Mouse (Mus musculus): ENCODE measurements around the gene Lactb.

Gene Lactb

DNA sequence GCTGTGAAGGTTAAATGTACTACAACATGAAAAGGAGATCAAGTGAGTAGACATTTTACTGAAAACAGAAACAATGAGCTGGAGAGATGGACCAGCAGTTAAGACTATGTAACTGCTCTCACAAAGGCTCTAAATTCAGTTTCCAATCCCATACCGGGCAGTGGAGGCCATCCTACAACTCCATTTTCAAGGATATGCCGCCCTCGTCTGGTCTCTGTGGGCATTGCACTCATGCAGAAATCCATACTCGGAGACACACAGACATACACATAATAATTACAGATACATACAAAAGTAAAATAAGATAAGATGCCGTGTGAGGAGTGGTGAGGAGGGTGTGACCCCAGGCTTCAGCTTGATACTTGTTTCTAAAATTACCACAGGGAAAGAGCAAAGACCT lies 5.2 kb upstream of the Lactb start:
- DNase-seq (ENCODE audit: low spot score in 2 of 2), result peak; percentile 91

DNA sequence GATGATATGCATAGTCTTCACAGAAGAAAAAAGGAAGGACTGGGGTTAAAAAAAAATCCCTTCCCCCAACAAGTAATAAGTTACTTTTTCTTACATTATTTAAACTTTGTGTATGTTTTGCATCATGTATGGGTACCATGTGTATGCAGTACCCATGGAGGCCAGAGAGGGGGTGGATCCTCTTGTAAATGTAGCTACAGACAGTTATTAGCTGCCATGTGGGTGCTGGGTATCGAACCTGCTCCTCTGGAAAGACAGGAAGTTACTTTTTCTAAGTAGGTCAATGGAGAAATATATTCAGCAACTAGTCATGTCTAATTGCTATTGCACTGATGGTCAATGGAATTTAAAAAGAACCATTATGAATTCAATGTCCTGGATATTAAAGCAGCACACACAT lies 3.2 kb upstream of the Lactb start:
- no peak for DNase-seq (ENCODE audit: low spot score in 2 of 2)

DNA sequence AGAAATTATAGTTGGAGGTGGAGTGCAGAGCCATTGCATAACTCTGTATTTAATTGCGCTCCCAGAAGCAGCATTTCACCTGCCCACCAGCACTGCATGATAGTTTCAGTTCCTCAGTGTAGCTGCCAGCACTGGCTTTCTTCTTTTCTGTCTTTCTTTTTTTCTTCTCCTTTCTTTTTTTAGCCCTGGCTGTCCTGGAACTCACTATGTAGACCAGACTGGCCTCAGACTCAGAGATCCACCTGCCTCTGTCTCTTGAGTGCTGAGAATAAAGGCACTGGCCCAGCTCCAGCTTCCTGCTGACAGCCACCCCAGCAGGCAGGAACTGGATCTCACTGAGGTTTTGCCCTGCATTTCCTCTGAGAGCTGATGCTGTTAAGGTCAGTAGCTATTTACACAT lies 2.7 kb upstream of the Lactb start:
- DNase-seq (ENCODE audit: low spot score in 2 of 2), result no peak

DNA sequence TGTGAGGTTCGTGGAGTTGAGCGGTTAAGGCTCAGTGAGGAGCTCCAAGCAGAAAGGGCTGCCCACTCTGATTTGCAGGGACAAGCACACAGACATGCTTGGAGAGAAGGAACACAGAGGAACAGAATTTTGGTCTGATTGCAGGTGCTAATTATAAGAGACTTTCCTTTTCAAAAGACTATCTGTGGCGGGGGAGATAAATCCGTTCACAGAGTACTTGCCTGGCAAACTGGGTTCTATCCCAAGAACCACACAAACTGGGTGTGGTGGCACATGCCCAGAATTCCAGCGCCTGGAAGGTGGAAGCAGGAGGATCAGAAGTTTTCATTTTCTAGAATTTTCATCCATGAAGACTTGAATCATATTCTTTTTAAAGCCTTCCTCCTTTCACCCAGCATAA lies 1.8 kb upstream of the Lactb start:
- no peak for DNase-seq (ENCODE audit: low spot score in 2 of 2)

DNA sequence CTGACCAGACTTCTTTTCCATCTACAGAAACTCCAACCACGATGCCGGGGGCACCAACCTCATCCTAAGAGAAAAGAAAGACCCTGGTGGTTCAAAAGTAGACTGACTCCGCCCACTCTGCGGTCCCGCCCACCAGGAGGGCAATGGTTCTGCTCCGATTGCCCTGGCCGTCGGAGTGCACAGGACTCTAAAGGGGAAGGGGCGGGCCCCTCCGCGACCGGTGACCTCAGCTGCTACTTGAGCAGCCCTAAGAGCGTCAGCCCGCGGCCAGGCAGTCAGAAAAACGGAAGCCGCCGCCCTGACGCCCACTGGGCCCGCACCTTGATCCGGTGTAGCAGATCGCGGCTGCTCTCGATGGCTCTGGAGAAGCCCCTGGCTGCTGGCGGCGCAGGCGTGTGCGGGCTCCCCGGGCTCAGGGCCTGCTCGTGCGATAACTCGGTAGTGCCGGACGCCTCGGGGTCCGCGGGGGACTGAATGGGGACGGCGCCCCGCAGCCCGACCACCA lies 511 bp downstream of the Lactb start:
- peak; percentile 76 to 90 for DNase-seq (ENCODE audit: low spot score in 2 of 2)

DNA sequence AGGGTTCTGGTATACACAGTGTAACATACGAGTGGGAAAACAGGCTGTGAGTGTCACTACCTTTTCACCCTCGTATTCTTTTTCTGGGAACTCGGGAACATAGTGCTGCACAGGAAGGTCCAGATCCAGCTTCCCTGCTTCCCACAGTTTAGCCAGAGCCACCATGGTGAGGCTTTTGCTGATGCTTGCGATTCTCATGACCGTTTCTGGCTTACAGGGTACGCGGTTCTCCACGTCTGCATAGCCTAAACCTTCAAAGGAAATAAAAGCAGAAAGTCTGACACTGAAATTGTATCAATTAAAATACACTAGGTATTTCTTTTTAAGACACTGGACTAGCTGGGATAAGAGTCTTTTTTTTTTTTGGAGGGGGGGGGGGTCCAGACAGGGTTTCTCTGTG lies 4.2 kb downstream of the Lactb start:
- peak in 1 of 2 experiments; percentile 6 for DNase-seq (ENCODE audit: low spot score in 2 of 2)

DNA sequence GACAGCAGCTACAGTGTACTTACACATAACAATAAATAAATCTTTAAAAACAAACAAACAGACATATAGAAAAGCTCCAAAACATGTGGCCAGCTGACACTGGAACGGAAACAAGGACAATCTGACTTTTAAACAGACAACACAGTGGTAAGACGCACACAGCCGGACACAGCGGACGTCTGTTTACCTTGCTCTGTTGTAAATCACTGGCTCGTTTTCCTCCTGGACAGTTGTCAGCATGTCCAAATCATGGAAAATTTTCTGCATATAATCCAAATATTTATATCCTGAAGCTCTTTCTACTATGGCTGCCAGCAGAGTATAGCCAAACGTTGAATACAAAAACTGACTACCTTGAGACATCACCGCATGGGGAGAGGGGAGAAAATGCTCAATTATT lies 7.8 kb downstream of the Lactb start:
- no peak for DNase-seq (ENCODE audit: low spot score in 2 of 2)

DNA sequence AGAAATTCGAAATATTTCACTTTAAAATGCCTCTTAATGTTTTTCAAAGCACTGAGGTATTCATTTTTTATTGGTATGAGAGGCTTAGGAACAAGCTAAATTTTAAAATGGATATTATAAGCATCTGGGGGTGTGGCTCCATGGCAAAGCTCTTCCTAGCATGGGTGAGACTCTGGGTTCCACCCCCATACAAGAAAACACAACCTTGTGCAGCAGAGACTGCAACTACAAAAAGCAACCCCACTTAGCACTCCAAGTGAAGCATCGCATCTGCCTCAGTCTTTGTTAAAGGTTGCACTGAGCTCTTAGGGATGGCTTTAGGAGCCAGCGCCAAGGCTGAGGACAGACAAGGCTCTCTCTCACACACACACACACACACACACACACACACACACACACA lies 13.8 kb downstream of the Lactb start:
- DNase-seq (ENCODE audit: low spot score in 2 of 2), result no peak

DNA sequence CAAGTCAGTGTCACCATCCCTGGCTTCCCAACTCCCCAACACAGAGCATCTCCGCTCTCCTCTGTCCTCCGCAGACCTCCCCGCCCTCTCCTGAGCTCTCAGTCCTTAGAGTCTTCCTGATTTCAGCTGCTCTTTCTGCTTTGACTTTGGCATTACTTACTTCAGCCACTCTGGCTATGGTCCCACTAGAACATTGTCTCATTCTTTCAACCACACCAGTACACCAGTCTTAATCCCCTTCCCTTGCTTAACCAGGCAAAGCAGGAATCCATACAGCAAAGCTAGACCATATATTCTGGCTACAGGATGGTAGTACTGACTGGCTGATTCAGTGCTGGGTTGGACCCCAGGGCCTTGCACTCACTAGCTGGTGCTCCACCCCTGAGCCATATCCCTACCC lies 17.8 kb downstream of the Lactb start:
- no peak for DNase-seq (ENCODE audit: low spot score in 2 of 2)

DNA sequence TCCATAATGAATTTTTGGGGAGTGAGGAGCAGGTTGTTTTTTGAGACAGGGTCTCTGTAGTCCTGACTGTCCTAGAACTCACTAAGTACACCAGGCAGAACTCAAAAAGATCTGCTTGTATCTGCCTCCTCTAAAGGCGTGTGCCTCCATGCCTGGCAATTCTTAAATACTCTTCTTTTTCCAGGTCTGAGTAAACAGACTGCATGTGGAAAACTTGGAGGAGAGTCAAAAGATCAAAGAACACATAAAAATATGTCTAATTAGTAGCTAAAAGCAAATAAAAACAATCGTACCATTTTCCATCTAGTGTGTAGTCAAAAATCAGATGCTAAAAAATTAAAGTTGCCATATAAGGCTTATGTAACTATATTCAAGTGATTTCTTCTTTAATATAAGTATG lies 22.4 kb downstream of the Lactb start:
- DNase-seq (ENCODE audit: low spot score in 2 of 2), result no peak

DNA sequence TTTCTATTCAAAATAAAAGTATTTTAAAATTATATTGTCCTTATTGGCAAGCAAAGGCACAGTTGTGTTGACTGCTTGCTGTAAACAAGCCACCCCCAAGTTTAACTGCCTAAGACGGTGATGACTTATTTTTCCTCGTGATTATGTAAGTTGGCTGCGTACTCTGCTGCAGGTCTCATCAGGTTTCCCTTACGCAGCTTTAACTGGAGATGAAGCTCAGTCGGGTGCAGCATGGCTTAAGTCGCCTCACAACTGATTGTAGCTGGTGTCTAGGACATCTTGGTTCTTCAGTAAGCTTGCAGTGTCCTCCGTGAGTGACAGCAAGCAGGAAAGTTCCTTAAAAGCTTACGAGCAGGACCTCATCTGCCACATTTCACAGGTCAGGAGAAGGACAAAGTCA lies 23.0 kb downstream of the Lactb start:
- DNase-seq (ENCODE audit: low spot score in 2 of 2), result no peak

DNA sequence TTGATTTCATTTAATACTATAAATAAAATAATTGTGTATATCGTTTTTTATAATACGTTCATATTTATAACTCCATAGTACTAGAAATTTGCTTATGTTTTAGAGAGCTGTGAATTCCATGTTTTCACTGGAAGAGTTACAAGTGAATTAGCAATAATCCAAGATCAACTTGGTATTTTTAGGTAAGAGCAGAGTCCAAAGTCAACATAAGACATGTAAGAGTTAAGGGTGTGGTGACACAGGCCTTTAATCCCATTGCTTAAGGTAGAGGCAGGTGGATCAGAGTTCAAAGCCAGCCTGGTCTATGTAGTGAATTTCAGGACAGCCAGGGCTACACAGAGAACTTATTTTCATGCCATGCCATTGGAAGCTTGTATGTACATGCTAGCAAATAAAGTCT lies 26.7 kb downstream of the Lactb start:
- DNase-seq (ENCODE audit: low spot score in 2 of 2), result no peak

DNA sequence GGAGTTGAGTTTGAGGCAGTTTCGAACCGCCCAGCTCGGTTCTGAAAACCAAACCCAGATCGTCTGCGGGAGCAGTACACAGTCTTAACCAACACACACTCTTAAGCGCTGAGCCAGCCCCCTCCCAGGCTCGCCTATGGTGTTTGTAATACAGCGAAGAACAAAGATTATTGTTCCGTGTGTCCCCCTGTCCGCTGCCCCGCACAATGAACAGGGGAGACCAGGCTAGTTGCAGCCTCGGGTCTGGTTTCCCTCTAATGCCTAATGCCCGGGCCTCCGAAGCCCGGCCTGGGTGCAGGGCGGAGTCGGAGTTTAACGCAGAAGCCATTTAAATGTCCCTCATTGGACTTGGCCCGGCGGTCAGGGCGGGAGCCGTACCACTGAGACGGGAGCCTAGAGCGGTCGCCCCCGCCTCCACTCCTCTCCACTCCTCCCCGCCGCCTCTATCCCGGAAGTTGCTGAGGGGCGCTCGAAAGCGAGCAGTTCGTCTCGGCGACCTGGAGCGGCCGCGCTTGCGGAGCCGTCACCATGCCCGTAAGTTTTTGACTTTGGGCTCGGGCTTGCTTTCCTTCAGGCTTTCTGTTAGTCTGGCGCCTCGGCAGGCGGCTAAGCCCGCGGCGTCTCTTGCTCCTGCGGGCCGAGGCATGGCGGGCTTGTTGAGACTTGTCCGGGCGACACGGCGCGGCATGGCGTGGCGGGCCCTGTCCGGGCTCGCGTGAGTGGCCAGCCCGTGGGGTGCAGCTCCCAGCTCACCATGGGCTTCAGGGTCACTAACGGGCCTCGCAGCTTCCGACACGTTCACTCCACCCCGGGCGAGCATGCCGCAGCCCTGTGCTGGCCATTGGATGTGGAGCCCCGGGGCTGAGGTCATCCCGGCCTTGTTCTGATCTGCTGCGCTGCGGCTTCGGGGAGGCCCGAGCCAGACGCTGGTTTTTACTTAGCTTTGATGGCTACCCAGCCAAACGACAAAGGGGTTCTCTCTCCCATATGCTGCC lies 29.3 kb downstream of the Lactb start, which contains the start of gene Rps27l:
Gene Rps27l (plus strand): TSS at position 440 of the 995 bp plus-strand sequence.
- peak; percentile 92 to 96 for DNase-seq (ENCODE audit: low spot score in 2 of 2)

DNA sequence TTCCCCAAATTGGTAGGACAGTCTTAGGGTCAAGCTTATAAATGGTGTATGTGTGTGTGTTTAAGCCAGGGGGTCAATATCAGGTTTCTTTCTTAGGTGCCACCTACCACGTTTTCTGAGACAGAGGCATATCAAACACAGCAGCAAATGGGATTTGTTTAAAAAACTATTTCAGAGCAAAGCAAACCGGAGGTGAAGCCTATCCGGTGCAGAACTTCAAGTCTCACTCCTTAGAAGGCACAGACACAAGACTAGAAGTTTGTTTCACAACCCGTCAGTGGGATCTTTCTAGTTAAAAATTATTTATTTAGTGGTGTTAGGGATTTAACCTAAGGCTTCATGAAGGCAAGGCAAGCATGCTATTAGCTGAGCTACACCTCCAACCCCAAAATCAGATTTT lies 30.1 kb downstream of the Lactb start:
- no peak for DNase-seq (ENCODE audit: low spot score in 2 of 2)

DNA sequence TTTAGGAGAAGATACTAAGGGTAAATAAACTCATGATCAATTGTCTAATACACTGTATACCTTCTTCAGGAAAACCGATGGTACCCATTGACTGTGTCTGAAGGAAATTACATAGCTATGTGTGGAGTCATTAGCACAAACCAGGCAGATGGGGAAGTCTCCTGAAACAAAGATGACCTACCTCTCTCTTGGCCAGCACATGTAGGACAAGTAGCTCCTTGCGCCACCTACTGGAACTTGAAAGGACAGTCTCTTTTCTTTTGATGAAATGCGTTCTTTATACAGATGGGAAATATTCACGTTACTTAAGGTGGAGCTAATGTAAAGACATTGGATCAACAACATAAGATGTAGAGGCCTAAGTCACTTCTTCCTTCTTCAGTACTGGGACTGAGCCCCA lies 36.4 kb downstream of the Lactb start:
- peak in 1 of 2 experiments; percentile 59 for DNase-seq (ENCODE audit: low spot score in 2 of 2)

DNA sequence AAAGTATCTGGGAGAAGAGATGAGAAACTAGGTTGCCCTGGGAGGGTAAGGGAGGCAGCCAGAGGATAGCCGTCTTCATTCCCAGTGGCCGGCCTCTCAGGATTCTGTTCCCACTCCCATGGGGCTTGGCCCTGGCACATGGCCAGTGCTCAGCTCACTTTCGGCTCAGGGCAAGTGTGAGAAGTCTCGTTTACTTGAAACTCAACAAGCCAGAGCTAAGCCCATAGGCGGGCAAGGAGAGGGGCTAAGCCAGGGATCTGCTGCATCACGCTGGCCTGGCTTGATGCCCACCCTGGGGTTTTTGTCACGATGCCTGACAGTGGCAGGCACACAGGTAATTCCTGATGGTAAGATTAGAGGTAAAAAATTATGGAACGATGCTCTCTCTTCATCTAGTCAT lies 37.8 kb downstream of the Lactb start:
- DNase-seq (ENCODE audit: low spot score in 2 of 2), result no peak

DNA sequence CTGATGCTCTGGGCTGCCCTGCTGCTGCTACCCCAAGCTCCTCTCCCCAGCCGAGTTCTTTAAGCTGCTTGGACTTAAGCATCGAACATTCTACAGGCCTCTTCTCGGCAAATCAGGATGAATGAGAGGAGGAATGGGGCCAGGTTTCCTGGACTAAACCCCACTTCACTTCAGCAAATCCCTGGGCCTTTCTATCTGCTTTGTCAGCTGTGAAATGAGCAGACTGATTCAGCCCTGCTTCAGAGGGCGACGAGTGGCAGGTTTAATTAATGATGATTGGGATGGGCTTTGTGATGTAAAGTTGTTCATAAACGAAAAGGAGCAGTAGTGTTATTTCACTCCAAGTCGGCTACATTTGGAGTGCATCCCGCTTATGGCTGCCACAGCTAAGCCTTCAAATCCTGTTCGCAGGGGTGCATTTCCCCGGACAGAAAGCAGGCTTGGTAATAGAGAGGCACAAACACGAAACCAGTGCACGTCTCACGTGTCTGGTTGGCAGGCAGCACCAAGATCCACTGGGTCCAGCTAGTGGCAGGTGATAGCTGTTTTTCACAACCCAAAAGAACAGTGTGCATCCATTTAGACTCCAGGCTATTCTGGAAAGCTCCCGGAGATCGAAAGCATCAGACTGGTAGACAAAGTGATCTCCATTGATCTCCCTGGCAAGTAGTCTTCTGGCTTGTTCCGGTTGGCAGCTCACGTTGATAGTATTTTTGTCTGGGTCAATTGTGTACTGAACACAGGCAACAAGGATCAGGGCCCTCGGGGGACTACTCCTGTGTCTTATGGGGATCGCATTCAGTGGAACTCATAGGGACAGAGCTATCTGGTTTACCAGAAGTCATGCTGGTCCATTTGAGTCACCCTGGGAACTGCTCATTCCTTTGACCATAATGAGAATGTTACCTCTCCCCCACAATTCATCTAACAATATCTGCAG lies 41.1 kb downstream of the Lactb start:
- DNase-seq (ENCODE audit: low spot score in 2 of 2), result no peak

DNA sequence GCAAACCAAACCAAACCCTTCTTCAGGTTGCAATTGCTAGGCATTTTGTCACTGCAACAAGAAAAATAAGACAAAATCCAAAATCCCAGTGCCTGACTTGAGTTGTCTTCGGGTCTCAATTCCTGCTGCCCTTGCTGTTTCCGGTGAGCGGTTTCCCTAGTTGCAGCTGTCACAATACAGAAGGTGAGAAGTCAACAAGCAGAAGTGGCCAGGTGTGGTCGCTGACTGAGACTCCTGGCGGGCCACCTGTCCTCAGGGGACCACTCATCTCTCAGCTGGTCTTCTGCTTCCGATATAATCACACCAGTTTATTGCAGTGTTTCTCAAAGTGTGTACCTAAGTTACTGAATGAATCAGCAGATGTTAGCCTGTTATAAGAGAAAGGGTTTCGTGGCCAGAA lies 44.9 kb downstream of the Lactb start:
- DNase-seq (ENCODE audit: low spot score in 2 of 2), result no peak

DNA sequence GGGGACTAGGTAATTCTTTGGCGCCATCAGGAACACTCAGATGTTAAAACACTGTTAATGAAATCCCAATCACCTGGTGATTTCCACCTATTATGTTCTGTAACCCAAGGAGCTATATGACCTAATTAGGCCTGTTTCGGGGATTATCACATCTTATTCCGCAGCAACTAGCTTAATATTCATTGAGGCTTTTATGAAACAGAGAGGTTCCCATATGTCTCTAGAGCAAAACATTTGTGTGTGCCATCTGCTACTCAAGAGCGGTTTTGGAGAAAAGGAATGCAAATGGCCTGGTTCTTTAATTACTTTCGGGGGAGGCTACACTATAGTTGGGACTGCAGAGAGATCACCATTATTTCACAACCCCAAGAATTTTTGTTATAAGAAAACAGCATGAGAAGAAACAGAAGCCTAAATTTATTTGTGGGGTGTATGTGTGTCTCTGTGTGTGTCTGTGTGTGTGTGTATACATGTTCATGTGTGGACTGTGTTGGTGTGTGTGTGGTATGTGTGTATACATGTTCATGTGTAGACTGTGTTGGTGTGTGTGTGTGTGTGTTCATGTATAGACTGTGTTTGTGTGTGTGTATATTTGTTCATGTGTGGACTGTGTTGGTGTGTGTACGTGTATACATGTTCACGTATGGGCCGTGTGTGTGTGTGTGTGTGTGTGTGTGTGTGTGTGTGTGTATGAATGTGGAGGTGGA lies 47.4 kb downstream of the Lactb start:
- DNase-seq (ENCODE audit: low spot score in 2 of 2), result no peak

DNA sequence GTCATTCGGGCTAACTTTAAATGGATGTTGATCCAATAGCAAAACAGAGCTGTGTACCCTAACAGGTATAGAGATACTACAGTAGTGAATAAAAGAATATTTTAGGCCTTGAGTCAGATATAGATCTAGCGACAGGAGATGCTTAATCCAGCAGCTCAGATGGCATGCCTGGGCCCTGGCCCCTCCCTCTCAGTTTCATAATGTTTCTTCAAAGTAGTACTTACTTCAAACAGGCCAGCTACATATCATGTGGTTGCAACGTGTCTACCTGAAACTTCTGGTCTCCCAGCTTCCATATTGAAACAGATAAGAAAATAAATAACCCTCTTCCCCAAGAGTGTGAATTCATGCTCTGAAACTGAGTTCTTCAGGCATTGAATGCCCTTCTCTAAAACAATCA lies 49.4 kb downstream of the Lactb start:
- no peak for DNase-seq (ENCODE audit: low spot score in 2 of 2)

DNA sequence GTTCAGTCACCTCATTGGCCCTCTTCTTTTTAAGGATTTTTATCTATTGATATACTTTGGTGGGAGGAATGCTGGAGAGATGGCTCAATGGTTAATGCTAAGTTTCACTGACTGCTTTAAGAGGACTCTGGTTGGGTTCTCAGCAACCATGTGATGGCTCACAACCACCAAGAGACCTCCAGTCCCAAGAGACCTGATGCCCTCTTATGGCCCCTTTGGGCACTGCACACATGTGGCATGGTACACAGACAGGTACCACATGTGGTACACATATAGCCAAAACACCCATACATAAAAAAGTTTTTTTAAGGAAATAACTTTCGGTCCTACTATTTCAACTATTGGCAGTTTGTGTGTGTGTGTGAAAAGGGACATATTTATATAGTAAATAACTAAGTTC lies 53.2 kb downstream of the Lactb start:
- peak in 1 of 2 experiments; percentile 55 for DNase-seq (ENCODE audit: low spot score in 2 of 2)
